Mouse (Mus musculus): ENCODE results near the gene Actr2.

- TF ChIP-seq CTCF (IDR thresholded peaks at IDR 0.05; ENCODE audit: control insufficient read depth, insufficient read depth, insufficient read length) (no peak), MYOG (IDR thresholded peaks at IDR 0.05; ENCODE audit: control insufficient read depth, extremely low read depth, insufficient read length) (no peak)
Measured at GRCm38 (mm10) chr11:20017937-20018336, 94.8 kb downstream of the Actr2 start.
